Comparison of ENCODE assay signal across 7 mouse cellular contexts in the genomic region with DNA sequence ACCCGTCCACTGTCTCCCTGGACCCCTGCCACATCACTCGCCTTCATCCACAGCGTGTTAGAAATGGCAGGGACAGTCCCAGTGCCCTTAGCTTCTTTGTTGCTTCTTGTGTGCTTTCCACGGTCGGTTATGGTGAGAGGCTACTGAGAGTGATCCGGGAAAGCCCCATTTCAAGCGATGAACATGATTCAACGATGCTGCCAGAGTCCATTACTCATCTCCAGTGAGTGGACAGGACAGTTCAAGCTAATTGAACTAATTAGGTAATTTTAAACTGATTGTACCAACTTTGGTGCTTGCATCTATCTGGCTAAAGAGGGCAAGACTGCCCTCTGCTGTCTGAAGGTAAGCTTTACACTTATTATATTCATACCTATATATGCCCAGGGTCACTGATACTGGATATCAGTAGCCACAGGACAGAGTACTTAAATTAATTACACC. TPM values are rescaled to one million over a fixed set of nuclear protein-coding genes. Genes with fewer than 3 reads are reported as not detected.
DNase-seq lines count a peak whose midpoint lies in the region; ATAC-seq and TF ChIP-seq lines count a peak whose summit lies in the region.

No protein-coding gene starts in this region.

- H3K27me3 ChIP-seq in liver, embryonic 14.5 days (ENCODE audit: control insufficient read depth, insufficient read depth, low read length), result no peaks in the 10 kb centered on the region
- no peaks in the 10 kb centered on the region for H3K27me3 ChIP-seq in liver, embryonic 11.5 days (replicated peaks; ENCODE audit: control insufficient read depth, insufficient read depth, low read length)
- H3K27me3 ChIP-seq in intestine, embryonic 15.5 days (replicated peaks), result no peaks in the 10 kb centered on the region
- H3K27me3 ChIP-seq in neural tube, embryonic 13.5 days, result no peaks in the 10 kb centered on the region

- no peaks in the 10 kb centered on the region for H3K9me3 ChIP-seq in liver, embryonic 14.5 days (ENCODE audit: control insufficient read depth, low read length)
- no peaks in the 10 kb centered on the region for H3K9me3 ChIP-seq in liver, embryonic 11.5 days (ENCODE audit: control insufficient read depth, low read length)
- H3K9me3 ChIP-seq in intestine, embryonic 15.5 days, result no peaks in the 10 kb centered on the region
- H3K9me3 ChIP-seq in neural tube, embryonic 13.5 days, result no peaks in the 10 kb centered on the region

- TF ChIP-seq EP300 in liver, embryonic 14.5 days (IDR thresholded peaks at IDR 0.05; ENCODE audit: low read depth), result no peak

- no peak for DNase-seq in liver, embryonic 14.5 days (ENCODE audit: low read depth in 3 of 3, low spot score in 3 of 3)
- no peak for DNase-seq in liver, embryonic 11.5 days (ENCODE audit: low spot score)
- peak; percentile 83 for DNase-seq in NIH3T3 (ENCODE audit: low read depth)
- peak; percentile 67 for DNase-seq in embryo, embryonic 11 days
- DNase-seq in testis, postnatal 10 days (ENCODE audit: low spot score), result no peak

- H3K4me1 ChIP-seq in liver, embryonic 14.5 days (replicated peaks; ENCODE audit: control insufficient read depth in 2 of 2, insufficient read depth in 2 of 2, low read length in 1 of 2), result no peaks in the 10 kb centered on the region
- H3K4me1 ChIP-seq in liver, embryonic 11.5 days (replicated peaks; ENCODE audit: control insufficient read depth, insufficient read depth, low read length), result no peaks in the 10 kb centered on the region
- H3K4me1 ChIP-seq in intestine, embryonic 15.5 days (replicated peaks), result no peaks in the 10 kb centered on the region
- H3K4me1 ChIP-seq in neural tube, embryonic 13.5 days (replicated peaks), result no peaks in the 10 kb centered on the region

- 42% methylated on average over 8 of the region's 8 CpGs for WGBS in liver, embryonic 14.5 days (ENCODE audit: insufficient replicate concordance)
- 53% methylated on average over 8 of the region's 8 CpGs for WGBS in liver, embryonic 11.5 days
- 44% methylated on average over 8 of the region's 8 CpGs for WGBS in intestine, embryonic 15.5 days
- 47% methylated on average over 8 of the region's 8 CpGs for WGBS in neural tube, embryonic 13.5 days

- no peak overlapping the region for H3K4me2 ChIP-seq in liver, embryonic 14.5 days (ENCODE audit: low read depth)
- no peak overlapping the region for H3K4me2 ChIP-seq in liver, embryonic 11.5 days
- no peak overlapping the region for H3K4me2 ChIP-seq in intestine, embryonic 15.5 days (replicated peaks)
- no peak overlapping the region for H3K4me2 ChIP-seq in neural tube, embryonic 13.5 days

- H3K4me3 ChIP-seq in liver, embryonic 14.5 days (ENCODE audit: insufficient read depth in 1 of 2, low read depth in 2 of 2, low read length in 2 of 2), result no peak overlapping the region
- no peak overlapping the region for H3K4me3 ChIP-seq in liver, embryonic 11.5 days (ENCODE audit: low read depth, low read length)
- no peak overlapping the region for H3K4me3 ChIP-seq in intestine, embryonic 15.5 days (replicated peaks)
- no peak overlapping the region for H3K4me3 ChIP-seq in neural tube, embryonic 13.5 days

- ATAC-seq in liver, embryonic 14.5 days (ENCODE audit: insufficient read depth), result no peak
- ATAC-seq in liver, embryonic 11.5 days (replicated peaks; ENCODE audit: low FRiP score), result no peak; the same call in 1 of the 2 replicates
- ATAC-seq in intestine, embryonic 15.5 days, result peak; percentile 60; the same call in 1 of the 2 replicates
- peak; percentile 43; the same call in 1 of the 2 replicates for ATAC-seq in neural tube, embryonic 13.5 days (ENCODE audit: low read depth)

- peaks cover 14% of the 10 kb centered on the region for H3K36me3 ChIP-seq in liver, embryonic 14.5 days (replicated peaks; ENCODE audit: control insufficient read depth, insufficient read depth, low read depth)
- H3K36me3 ChIP-seq in liver, embryonic 11.5 days (ENCODE audit: control insufficient read depth, insufficient read depth, low read length), result peaks cover 15% of the 10 kb centered on the region
- peaks cover 6% of the 10 kb centered on the region; the same call in 1 of the 2 replicates for H3K36me3 ChIP-seq in intestine, embryonic 15.5 days
- peaks cover 17% of the 10 kb centered on the region for H3K36me3 ChIP-seq in neural tube, embryonic 13.5 days

- no peak overlapping the region for H3K27ac ChIP-seq in liver, embryonic 14.5 days
- H3K27ac ChIP-seq in liver, embryonic 11.5 days (ENCODE audit: low read depth, low read length), result no peak overlapping the region
- H3K27ac ChIP-seq in intestine, embryonic 15.5 days, result no peak overlapping the region
- no peak overlapping the region for H3K27ac ChIP-seq in neural tube, embryonic 13.5 days (replicated peaks)

- no peak overlapping the region for H3K9ac ChIP-seq in liver, embryonic 14.5 days (replicated peaks)
- no peak overlapping the region for H3K9ac ChIP-seq in liver, embryonic 11.5 days (ENCODE audit: low read depth, low read length)
- no peak overlapping the region for H3K9ac ChIP-seq in intestine, embryonic 15.5 days
- H3K9ac ChIP-seq in neural tube, embryonic 13.5 days, result no peak overlapping the region

- TF ChIP-seq CTCF in liver, embryonic 14.5 days (IDR thresholded peaks at IDR 0.05; ENCODE audit: low read depth), result peak; percentile 48; the same call in 1 of the 2 replicates

RNA-seq across cellular contexts. Expression of a gene that starts 19.4 kb away (rescaled TPM):
- 16.7 and 28.3 TPM in 2 replicates for polyA plus RNA-seq in liver, embryonic 14.5 days (2012; rRNA removed)
- 37.6 and 39.3 TPM in 2 replicates for polyA plus RNA-seq in liver, embryonic 14.5 days (2014; fragmentation: Nextera tagmentation; extraction: Ambion mirVana)
- polyA plus RNA-seq in liver, embryonic 11.5 days (2014; fragmentation: Nextera tagmentation; extraction: Ambion mirVana), result 105 and 111 TPM in 2 replicates
- polyA plus RNA-seq in intestine, embryonic 15.5 days (2015; fragmentation: Nextera tagmentation; extraction: Ambion mirVana), result 67.8 and 77.8 TPM in 2 replicates
- polyA plus RNA-seq in neural tube, embryonic 13.5 days (2015; fragmentation: Nextera tagmentation; extraction: Ambion mirVana), result 46.0 and 58.6 TPM in 2 replicates

Comparison
In these comparisons a context has a peak if more than half of its experiments do, and no peak if none do; other contexts are left out.
1. ATAC-seq: peak in intestine, embryonic 15.5 days (single experiment) and neural tube, embryonic 13.5 days (single experiment); none in liver, embryonic 14.5 days (single experiment) and liver, embryonic 11.5 days (single experiment).
2. DNase-seq: peak in NIH3T3 (single experiment) and embryo, embryonic 11 days (single experiment); none in liver, embryonic 14.5 days (0 of 3), liver, embryonic 11.5 days (single experiment) and testis, postnatal 10 days (single experiment).